Mouse (Mus musculus): ENCODE results near the gene Mbnl2.

Mbnl2 gene

GRCm38 (mm10) chr14:120373026-120374024 lies 97.9 kb downstream of the Mbnl2 start:
- in situ Hi-C loops (cut with MboI, MseI): no loop called here

DNA sequence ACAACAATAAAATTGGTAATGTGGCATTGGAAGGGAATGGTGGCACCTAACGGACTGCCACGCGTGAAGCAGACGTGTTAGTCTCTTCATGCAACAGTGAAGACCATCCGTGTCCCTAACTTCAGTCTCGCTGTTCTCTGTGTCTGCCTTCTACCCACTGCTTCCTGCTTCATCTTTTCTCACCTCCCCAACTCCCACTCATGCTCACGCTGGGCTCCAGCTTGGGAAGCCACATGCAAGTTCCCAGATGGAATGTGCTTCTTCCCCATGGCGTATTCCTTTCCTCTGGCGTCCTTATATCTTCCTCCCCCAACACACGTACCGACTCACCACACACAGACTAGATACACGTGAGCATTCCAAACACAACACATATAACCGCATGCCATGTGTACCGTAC lies 99.3 kb downstream of the Mbnl2 start:
- in situ Hi-C loops (cut with MboI, MseI): loop anchor here in 1 of 2 experiments (5.0 kb wide), 1 partner anchor 32 kb away; no protein-coding TSS in a partner anchor

DNA sequence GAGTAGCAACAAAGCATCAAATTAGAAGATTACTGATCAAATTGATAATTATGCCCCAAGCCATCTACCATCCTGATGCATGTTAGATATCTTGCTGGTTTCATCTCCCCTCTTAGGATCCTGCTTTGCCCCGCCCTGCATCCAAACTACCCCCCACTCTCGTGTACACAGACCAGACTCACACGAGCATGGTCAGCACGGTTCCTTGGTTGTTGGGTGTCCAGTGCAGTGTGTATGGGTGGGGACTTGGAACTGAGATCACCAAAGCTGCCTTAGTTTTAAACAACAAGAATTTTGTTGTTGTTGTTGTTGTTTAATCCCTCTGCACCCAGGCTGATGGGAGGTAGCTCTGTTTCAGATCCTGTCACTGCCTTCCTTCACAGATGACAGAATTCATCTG lies 101.7 kb downstream of the Mbnl2 start:
- in situ Hi-C loops (cut with MboI, MseI): loop anchor here in 1 of 2 experiments (5.0 kb wide), 1 partner anchor 35 kb away; no protein-coding TSS in a partner anchor

GRCm38 (mm10) chr14:120378002-120378401 lies 102.5 kb downstream of the Mbnl2 start:
- in situ Hi-C loops (cut with MboI, MseI): loop anchor here in 1 of 2 experiments (5.0 kb wide), 1 partner anchor 36 kb away; no protein-coding TSS in a partner anchor

DNA sequence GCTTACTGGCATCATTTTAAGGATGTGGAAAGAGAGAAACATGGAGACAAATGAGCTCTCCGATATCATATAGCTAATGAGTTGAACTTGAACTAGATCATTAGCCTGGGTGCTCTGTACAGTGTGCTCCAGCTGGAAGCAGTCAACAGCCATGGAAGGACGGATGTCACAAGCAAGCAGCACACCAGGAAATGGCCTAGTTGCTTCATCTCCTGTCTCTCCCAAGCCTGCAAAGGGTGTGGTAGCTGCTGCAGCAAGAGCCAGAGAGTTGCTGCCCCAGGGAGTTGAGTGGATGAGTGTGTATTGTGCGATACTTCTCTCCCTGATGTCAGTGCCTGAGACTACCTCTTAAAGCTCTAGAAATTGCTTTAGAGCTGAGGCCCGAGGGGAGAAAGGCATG lies 104.2 kb downstream of the Mbnl2 start:
- in situ Hi-C loops (cut with MboI, MseI): loop anchor here (5.0 to 10.0 kb wide), 2 partner anchors 37 to 595 kb away; no protein-coding TSS in a partner anchor

DNA sequence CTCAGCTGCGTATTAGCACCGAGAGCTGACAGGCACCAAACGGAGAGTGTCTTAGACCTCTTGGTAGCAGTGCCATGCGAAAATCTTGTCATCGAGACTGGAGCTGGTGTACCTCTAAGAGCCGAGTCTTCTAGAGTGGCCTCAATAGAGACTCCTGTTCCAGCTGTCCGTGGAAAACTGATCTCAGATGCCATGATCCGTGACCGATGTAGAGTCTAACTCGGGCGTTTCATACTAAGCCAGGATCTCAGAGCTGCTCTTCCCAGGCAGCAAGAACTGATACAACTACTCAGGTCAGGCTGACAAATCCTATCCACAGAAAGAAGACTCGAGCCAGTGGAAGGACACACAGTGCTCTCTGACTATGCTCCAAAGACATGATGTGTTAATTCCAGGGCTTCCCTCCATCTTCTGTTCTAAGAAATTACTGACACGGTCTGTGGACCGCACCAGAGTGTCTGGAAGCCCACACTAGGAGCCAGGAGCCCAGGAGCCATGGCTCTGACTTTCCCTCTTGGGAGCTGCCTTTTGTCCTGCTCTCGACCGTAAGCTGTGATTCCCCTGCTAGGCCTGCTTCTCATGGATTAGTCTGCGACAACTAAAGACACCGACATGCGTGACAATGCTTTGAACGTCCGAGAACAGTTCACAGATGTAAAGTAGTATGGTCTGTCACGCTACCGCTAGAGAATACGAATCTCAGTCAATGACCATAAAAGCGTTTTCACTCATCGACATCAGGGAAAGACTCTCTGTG lies 106.1 kb downstream of the Mbnl2 start:
- in situ Hi-C loops (cut with MboI, MseI): loop anchor here in 1 of 2 experiments (10.0 kb wide), 1 partner anchor 593 kb away; no protein-coding TSS in a partner anchor

GRCm38 (mm10) chr14:120382179-120382578 lies 106.7 kb downstream of the Mbnl2 start:
- in situ Hi-C loops (cut with MboI, MseI): loop anchor here in 1 of 2 experiments (10.0 kb wide), 1 partner anchor 593 kb away; no protein-coding TSS in a partner anchor

- in situ Hi-C loops (cut with MboI, MseI): loop anchor here in 1 of 2 experiments (10.0 kb wide), 1 partner anchor 591 kb away; no protein-coding TSS in a partner anchor
Measured at GRCm38 (mm10) chr14:120383186-120383851, 107.8 kb downstream of the Mbnl2 start.

DNA sequence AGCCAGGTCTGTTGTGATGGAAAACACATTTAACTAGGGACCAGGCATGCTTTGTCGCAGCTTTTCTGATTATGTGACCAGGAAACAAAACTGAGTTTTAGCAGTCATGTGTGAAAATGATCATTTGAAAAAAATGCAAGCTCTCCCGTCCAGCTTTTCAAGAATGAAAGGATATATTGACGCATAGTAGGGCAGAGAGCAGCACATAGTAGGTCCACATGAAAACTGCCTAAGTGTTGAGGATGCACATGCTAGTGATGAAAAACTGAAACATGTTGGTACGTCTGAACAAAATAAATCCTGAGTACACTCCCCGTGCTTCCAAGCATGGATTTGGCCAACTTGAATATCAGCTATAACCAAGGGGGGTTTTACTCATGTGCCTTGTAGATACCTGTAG lies 109.1 kb downstream of the Mbnl2 start:
- in situ Hi-C loops (cut with MboI, MseI): loop anchor here (5.0 to 10.0 kb wide), 2 partner anchors 117 to 590 kb away; no protein-coding TSS in a partner anchor

- in situ Hi-C loops (cut with MboI, MseI): loop anchor here (5.0 to 10.0 kb wide), 2 partner anchors 120 to 588 kb away; no protein-coding TSS in a partner anchor
Measured at GRCm38 (mm10) chr14:120387293-120387692, 111.8 kb downstream of the Mbnl2 start.

- in situ Hi-C loops (cut with MboI, MseI): loop anchor here (5.0 to 10.0 kb wide), 2 partner anchors 122 to 586 kb away; no protein-coding TSS in a partner anchor
Measured at GRCm38 (mm10) chr14:120388818-120389691, 113.6 kb downstream of the Mbnl2 start.

GRCm38 (mm10) chr14:120390231-120390944 lies 114.9 kb downstream of the Mbnl2 start:
- in situ Hi-C loops (cut with MboI, MseI): loop anchor here in 1 of 2 experiments (5.0 kb wide), 1 partner anchor 123 kb away; no protein-coding TSS in a partner anchor

DNA sequence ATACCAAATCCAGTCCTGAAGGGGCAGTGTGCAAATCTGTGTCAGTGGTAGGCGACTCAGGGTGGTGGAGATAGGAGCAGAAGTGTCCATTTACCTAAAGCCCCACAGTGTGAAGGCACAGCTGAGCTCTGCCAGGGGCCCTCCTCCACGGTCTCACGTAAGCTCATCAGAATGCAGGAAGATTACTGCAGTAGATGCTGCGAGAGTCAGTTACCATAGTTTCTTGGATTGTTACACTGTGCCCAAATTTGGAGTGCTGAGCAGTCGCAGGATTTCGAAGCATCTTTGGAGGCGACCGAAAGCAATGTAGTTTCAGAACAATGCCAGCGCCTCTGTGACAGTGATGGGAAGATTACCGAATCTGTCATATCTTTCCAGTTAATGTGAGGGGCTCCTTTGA lies 116.2 kb downstream of the Mbnl2 start:
- in situ Hi-C loops (cut with MboI, MseI): loop anchor here in 1 of 2 experiments (5.0 kb wide), 1 partner anchor 124 kb away; no protein-coding TSS in a partner anchor

GRCm38 (mm10) chr14:120392441-120392840 lies 117.0 kb downstream of the Mbnl2 start:
- in situ Hi-C loops (cut with MboI, MseI): loop anchor here in 1 of 2 experiments (5.0 kb wide), 1 partner anchor 125 kb away; no protein-coding TSS in a partner anchor

DNA sequence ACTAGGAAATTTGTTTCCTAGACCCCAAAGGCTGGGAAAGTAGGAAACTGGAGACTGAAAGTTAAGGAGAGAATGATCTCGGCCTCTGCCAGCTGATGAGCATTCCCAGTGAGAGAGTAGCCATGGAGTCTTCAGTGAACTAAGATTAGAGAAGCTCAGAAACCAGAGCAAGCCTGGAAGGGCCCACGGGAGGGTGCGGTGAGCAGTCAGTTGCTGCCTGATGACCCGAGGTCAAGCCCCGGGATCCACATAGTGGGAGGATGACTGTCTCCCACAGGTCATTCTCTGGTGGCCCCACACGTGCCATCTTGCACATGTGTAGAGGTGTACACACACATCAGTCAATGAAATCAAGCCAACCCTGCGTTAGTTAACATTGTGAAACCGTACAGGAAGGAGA lies 118.0 kb downstream of the Mbnl2 start:
- in situ Hi-C loops (cut with MboI, MseI): loop anchor here in 1 of 2 experiments (5.0 kb wide), 1 partner anchor 126 kb away; no protein-coding TSS in a partner anchor

DNA sequence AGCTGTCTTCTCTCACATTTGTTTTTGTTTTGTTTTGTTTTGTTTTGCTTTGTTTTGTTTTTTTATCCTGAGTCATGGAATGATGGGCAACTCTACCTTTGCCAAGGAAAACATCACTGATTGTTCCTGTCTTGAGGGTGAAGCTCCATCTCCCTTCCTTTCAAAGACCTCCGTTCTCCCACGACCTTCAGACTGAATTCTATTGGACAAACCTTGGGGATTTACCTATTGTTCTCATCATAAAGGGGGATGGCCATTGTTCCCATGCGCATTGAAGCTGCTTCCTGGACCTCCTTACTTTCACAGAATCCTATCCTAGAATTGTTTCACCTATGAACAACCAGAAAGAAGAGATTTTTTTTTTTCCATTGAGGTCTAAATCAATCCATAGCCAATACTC lies 118.7 kb downstream of the Mbnl2 start:
- in situ Hi-C loops (cut with MboI, MseI): loop anchor here in 1 of 2 experiments (5.0 kb wide), 1 partner anchor 127 kb away; no protein-coding TSS in a partner anchor

DNA sequence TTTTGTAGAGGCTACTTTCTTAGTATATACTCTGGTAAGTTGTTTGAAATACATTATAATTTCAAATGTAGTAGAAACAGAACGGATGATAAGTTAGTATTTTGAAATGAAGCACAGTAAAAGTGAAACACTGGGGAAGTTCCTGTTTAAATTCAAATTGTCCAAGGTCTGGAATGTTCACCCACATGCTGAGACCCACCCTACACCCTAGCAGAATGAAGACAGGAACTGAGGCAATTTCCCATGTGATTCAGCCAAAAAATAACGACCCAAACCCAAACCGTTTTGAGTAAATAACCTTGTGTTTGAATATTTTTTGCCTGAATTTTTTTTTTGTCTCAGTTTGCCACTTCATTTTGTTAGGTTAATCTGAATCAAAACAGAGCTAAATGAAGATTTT lies 119.4 kb downstream of the Mbnl2 start:
- in situ Hi-C loops (cut with MboI, MseI): loop anchor here in 1 of 2 experiments (5.0 kb wide), 2 partner anchors 128 to 258 kb away; no protein-coding TSS in a partner anchor

GRCm38 (mm10) chr14:120395501-120395900 lies 120.0 kb downstream of the Mbnl2 start:
- in situ Hi-C loops (cut with MboI, MseI): loop anchor here in 1 of 2 experiments (5.0 kb wide), 1 partner anchor 258 kb away; no protein-coding TSS in a partner anchor

Data from T-helper 17 cell (primary cell).